Mouse (Mus musculus) embryo, embryonic 11.5 days (tissue): ENCODE measurements at regions not wholly inside any gene's neighbourhood (a gene's known extent, or its start where the extent isn't known, plus 50 kb on each side); places are given as distances from the start of the nearest gene placed in this dataset.
"Not testable (repeated sequence)": the region's sequence is repeated elsewhere in the genome, so short reads cannot be mapped to it uniquely, and the experiment has no call there.

Source experiments
- DNase-seq: peaks from one replicate; pipeline ENCODE4 v3.0.0-alpha.2; 2012; ENCODE audit warnings: low read depth, low spot score

- DNase-seq: not testable (repeated sequence)
These were observed 563.5 kb downstream of the Gm10330 start for GRCm38 (mm10) chr12:23216521-23216920.

GRCm38 (mm10) chr12:23189546-23189945, 590.5 kb downstream of the Gm10330 start:
- DNase-seq: peak; percentile 44

- DNase-seq: not testable (repeated sequence)
These were observed 591.0 kb downstream of the Gm10330 start for GRCm38 (mm10) chr12:23189110-23189509.
